Mouse (Mus musculus): ENCODE results near the gene C1qtnf5. TPM values are rescaled to one million over a fixed set of nuclear protein-coding genes. Genes with fewer than 3 reads are reported as not detected.

Gene C1qtnf5
- polyA plus RNA-seq, 1 experiment: 3.6 TPM

DNA sequence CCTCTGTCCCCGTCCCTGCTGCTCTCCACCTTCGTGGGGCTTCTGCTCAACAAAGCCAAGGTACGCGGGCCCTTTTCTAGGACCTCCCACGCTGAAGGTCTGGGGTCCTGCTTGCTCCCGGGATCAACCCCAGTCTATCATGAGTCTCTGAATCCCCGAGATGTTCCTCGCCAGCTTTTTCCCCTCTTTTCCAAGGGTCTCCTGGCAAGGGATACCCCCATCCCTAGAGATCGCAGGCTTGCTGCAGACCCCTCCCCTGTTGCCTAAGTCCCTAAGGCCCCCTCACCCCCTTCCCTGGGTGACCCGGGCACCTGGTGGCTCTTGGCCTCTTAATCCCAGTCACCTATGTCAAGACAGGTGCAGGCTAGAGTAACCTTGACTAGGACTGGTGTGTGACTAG is 21.8 kb upstream of the C1qtnf5 start:
- Histone ChIP-seq H3K4me1 (ENCODE audit: control insufficient read depth, insufficient read depth, insufficient read length, low read length) (peaks cover 16% of the 10 kb centered on the region), H3K4me3 (ENCODE audit: insufficient read depth, low read depth, low read length) (peak overlapping the region; percentile 87), H3K27ac (replicated peaks; ENCODE audit: low read depth, low read length) (peak overlapping the region; percentile 66)

DNA sequence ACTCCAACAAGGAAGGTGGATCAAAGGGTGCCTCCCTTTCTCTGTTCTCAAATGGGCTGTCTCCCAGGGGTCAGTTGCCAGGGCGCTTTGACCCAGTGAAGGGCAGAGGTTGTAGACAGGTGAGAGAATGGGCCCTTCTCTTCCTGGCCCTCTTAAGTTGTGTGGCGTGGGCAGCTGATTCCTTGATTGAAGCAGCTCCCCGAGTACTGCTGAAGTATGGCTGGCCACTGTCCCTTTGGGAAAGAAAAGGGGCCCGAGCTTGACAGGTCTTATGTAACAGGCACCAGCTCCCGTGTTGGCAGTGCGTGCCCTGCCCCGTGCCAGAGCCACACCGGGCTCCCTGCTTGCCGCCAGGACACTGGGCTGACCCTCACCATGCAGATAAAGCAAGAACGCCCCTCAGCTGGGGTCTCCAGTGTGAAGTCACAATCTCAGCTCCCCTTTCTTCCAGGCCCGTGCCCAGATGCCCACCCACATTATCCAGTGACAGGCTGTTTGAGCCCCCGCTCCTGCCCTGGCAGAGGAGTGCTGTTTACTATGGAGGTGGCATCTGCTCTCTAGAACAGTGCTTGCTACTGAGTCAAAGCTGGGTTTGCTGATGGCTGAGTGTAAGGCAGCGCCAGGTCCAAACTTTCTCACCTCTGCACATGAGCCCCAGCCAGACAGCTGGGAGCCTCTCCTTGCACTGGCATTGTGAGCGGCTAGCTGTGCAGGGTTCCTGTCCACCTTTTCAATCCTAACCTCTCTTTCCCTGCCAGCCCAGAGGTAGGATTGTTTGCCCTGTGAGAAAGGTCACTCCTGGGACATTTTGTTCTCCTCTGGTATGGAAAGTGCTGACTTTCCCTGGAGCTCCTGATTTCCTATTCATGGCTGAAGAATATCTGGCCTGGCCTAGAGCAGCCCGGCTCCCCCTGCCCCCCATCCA is 21.0 kb upstream of the C1qtnf5 start:
- peak overlapping the region; percentile 87 for H3K4me3 ChIP-seq (ENCODE audit: insufficient read depth, low read depth, low read length)
- H3K27ac ChIP-seq (replicated peaks; ENCODE audit: low read depth, low read length): peak overlapping the region; percentile 66
- H3K4me1 ChIP-seq (ENCODE audit: control insufficient read depth, insufficient read depth, insufficient read length, low read length): peaks cover 16% of the 10 kb centered on the region

DNA sequence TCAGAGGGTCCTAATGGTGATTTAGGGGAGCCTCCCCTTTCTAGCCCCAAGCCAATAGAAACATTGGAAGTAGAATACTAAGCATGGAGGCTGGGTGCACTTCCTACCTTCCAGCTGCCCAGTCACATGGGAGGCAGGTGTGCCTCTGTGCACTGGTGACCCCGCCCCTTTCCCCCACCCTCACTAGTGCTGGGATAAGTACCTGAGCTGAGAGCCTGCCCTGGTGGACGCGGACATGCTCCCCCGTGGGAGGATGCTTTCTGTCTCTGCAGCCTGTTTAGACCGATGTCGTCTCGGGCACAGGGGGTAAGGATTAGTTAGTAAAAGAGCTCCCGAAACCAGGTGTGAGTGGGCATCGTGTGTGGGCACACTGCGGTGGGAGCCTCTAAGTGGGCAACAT is 20.1 kb upstream of the C1qtnf5 start:
- Histone ChIP-seq H3K4me3 (ENCODE audit: insufficient read depth, low read depth, low read length) (no peak overlapping the region), H3K27ac (replicated peaks; ENCODE audit: low read depth, low read length) (0 out of 2 replicates have a peak overlapping the region, but pooled peaks have one; percentile 1), H3K4me1 (ENCODE audit: control insufficient read depth, insufficient read depth, insufficient read length, low read length) (peaks cover 16% of the 10 kb centered on the region)

DNA sequence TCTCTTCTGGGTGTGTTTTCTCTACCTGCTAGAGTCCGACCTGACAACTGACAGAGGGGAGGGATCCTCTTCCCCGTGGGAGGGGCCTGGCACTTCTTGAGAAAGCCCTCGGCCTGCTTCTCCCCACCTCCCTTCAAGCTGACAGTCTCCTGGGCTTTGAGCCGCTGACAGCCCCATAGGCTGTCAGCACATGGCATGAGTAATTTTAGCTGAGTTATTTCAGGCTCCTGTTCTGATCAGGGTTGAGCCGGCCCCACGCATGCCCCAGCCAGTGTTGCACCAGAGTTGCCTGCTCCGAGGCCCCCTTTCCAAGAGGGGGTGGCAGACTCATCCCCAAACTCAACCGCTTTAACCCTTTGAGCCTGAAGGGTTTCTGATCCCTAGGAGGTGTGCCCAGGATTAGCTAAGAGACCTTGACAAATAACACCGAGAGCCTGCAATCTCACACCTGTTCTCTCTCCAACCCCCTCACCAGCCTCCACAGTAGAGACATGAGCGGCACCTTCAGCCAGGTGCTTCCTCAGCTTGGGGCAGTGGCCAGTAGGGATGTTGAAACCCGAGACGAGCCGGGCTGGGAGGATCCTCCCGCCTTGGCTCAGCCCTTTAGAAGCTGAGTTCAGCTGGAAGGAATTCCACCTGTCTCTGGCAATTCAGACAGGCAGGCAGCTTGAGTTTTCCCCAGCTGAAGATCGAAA is 19.1 kb upstream of the C1qtnf5 start:
- H3K4me3 ChIP-seq (ENCODE audit: insufficient read depth, low read depth, low read length): no peak overlapping the region
- 0 out of 2 replicates have a peak overlapping the region, but pooled peaks have one; percentile 31 for H3K27ac ChIP-seq (replicated peaks; ENCODE audit: low read depth, low read length)

DNA sequence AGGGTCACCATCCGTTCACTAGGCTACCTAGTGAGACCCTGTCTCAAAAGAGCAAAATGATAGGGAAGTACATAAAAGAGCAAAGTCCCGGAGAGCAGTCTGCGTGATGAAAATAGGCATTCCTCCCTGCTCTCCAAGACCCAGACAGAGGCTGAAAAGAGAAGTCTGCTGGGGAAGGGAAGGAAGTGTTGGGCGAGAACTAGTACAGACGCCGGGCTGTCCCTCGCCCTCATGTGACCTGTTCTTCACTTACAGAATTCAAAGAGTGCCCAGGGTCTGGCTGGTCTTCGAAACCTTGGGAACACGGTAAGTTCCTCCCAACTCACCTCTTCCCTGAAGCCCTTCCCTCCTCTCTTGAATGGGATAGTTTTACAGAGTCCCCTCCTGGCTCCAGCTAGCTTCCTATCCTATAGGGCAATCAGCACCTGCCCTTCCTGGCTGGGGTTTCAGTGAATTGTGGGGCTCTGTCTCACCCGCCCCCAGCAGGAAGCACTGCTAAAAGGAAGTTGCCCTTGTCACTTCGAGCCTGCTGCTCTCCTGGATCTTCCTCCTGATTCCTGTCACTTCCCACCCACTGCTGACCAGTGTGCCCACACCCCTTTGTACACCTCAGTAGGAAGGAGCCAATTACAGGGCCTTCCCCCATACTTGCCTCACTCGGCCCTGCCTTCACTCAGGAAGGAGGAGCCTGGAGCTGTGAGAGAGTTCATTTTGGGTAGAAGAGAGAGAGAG is 18.0 kb upstream of the C1qtnf5 start:
- no peak overlapping the region for H3K4me3 ChIP-seq (ENCODE audit: insufficient read depth, low read depth, low read length)
- H3K27ac ChIP-seq (replicated peaks; ENCODE audit: low read depth, low read length): no peak overlapping the region

More for the DNA sequence above, 19.1 kb upstream of the C1qtnf5 start:
- H3K4me1 ChIP-seq (ENCODE audit: control insufficient read depth, insufficient read depth, insufficient read length, low read length): peaks cover 16% of the 10 kb centered on the region

DNA sequence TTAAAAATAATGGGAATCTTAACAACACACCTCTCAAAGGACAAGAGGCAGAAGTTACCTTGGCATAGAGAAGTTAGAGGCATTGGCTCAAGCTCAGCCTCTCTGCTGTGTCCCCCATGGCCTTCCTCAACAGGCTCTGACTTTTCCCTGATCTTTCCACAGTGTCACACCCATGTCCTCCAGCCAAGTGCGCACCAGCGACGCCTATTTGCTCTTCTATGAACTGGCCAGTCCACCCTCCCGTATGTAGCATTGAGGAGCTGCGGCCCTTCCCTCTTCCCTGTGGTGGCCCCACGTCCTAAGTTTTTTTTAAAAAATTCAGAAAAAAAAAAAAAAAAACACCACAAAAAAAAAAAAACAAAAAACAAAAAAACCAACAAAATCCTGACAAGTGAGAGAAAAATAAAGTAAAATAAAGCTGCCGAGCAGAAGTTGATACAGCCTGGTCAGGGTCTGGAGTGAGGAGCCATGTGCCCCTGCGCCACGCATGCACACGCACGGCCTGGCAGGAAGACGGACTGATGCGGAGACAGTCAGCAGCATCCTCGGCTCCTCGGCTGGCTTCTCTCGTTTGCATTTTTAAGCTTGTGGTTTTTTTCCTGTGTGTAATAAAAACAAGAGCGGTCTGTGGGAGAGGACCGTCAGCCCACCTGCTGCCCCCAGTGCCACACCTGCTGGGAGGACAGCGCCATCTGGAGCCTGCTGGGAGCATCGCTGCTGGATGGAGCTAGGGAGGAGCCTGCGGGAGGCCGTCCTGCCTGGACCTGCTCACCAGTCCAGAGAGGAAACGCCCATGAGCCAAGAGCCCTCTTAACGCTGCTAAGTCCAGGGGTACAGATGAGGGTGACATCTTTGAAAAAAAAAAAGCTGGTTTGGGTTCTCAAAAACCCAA is 13.2 kb upstream of the C1qtnf5 start:
- H3K27ac ChIP-seq (replicated peaks; ENCODE audit: low read depth, low read length): no peak overlapping the region
- H3K4me1 ChIP-seq (ENCODE audit: control insufficient read depth, insufficient read depth, insufficient read length, low read length): peaks cover 8% of the 10 kb centered on the region; the same call in 1 of the 2 replicates
- no peak overlapping the region for H3K4me3 ChIP-seq (ENCODE audit: insufficient read depth, low read depth, low read length)

More for the DNA sequence above, 18.0 kb upstream of the C1qtnf5 start:
- peaks cover 16% of the 10 kb centered on the region for H3K4me1 ChIP-seq (ENCODE audit: control insufficient read depth, insufficient read depth, insufficient read length, low read length)

DNA sequence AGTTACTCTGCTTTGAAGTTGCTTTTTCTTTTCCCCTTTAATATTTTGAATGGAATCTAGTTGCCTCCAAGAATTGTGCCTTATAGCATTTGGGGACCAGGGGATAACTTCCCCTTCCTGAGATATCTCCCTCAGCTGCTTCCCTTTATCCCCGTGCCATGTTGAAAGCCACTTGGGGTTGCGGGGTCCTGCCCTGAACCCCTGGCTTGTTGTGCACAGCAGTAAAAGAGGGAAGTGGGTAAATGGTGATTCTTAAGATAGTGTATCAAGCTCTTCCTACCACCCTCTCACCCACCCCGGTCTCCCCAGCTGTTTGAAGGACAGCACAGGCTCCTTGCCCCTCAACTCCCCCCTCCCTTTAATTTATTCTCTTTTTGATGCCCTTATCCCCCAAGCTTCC is 12.3 kb upstream of the C1qtnf5 start:
- Histone ChIP-seq H3K4me1 (ENCODE audit: control insufficient read depth, insufficient read depth, insufficient read length, low read length) (0 out of 2 replicates have a peak, but pooled peaks cover 3% of the 10 kb centered on the region), H3K4me3 (ENCODE audit: insufficient read depth, low read depth, low read length) (no peak overlapping the region), H3K27ac (replicated peaks; ENCODE audit: low read depth, low read length) (no peak overlapping the region)

DNA sequence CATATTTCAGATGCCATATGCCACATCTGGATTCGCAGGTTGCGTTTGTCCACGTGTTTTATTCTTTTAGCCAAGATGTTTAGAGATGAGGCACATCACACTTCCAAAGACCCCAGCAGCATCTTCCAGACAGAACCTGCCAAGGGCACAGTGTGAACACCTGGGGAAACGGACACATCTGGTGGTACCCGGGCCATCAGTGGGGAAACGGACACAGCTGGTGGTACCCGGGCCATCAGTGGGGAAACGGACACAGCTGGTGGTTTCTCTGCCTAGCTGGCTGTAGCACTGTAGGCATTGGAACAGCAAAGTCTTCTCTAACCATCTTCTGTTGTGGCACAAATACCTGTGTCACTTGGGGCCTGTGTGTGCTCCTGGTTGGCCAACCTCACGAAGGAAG is 11.3 kb upstream of the C1qtnf5 start:
- Histone ChIP-seq H3K27ac (replicated peaks; ENCODE audit: low read depth, low read length) (no peak overlapping the region), H3K4me1 (ENCODE audit: control insufficient read depth, insufficient read depth, insufficient read length, low read length) (no peaks in the 10 kb centered on the region)

DNA sequence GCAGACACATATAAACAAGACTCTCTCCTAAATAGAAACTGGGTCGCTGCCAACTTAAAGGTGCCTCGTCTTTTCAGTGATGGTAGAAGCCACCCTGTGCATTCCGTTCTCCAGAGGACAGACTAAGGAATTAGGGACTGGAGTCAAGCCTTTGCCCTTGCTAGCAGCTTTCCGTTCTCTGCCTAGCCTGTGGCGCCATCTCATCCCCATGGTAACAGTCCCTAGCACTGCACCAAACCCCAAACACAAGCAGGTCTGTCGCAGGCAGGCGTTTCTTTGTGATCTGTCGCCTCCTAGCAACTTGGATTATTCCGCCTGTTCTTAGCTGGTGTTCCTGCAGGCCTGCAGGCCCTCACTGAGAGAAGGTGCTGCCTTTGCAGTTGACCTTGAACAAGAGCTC is 10.5 kb upstream of the C1qtnf5 start:
- H3K27ac ChIP-seq (replicated peaks; ENCODE audit: low read depth, low read length): no peak overlapping the region
- H3K4me1 ChIP-seq (ENCODE audit: control insufficient read depth, insufficient read depth, insufficient read length, low read length): no peaks in the 10 kb centered on the region
- no peak overlapping the region for H3K4me3 ChIP-seq (ENCODE audit: insufficient read depth, low read depth, low read length)

More for the DNA sequence above, 11.3 kb upstream of the C1qtnf5 start:
- H3K4me3 ChIP-seq (ENCODE audit: insufficient read depth, low read depth, low read length): no peak overlapping the region

DNA sequence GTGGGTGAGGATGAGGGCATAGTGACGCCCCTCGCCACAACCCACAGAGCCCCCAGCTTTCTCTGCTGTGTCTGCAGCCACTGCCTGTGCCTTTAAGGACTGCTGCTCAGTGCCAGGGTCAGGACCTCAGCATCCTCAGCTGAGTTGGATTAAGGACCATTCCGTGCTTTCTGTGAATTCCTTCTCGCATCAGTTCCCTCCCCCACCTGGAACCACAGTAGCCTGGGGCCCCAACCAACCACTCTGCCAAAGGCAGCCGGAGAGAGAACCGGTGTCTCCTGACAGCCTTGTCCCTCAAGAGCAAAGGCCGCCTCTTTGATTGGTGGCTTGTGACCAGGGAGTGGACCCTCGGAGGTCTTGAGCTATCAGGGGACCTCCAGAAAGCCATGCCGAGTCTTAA is 5.6 kb upstream of the C1qtnf5 start, which contains the start of gene Mfrp:
TSS of gene Mfrp (plus strand) at position 240 of the 400 bp plus-strand sequence.
- Histone ChIP-seq H3K4me3 (ENCODE audit: insufficient read depth, low read depth, low read length) (no peak within 1 kb of the TSS), H3K4me1 (ENCODE audit: control insufficient read depth, insufficient read depth, insufficient read length, low read length) (no peaks in the 10 kb centered on the region; the same call in 1 of the 2 replicates)

DNA sequence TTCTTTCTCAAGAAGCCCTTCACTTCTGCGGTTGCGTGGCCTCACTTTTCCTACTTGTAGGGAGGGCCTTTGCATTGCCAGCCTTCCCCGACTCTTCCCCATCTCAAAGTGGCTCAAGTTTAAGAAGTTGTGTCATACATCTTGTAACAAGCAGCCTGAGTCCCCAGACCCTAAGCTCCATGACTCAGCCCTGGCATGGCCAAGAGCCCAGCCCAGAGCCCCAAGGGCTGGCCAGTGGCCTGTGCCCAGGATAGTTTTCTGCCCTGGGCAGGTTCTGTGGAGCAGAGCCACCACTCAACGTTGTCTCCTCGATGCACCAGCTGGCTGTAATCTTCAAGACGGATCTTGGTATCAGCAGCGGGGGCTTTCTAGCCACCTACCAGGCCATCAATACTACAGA is 2.2 kb upstream of the C1qtnf5 start:
- no peak overlapping the region for H3K27ac ChIP-seq (replicated peaks; ENCODE audit: low read depth, low read length)
- H3K4me3 ChIP-seq (ENCODE audit: insufficient read depth, low read depth, low read length): no peak overlapping the region
- H3K4me1 ChIP-seq (ENCODE audit: control insufficient read depth, insufficient read depth, insufficient read length, low read length): peaks cover 6% of the 10 kb centered on the region; the same call in 1 of the 2 replicates

More for the DNA sequence above, 5.6 kb upstream of the C1qtnf5 start, which contains the start of gene Mfrp:
- no peak within 1 kb of the TSS for H3K27ac ChIP-seq (replicated peaks; ENCODE audit: low read depth, low read length)

DNA sequence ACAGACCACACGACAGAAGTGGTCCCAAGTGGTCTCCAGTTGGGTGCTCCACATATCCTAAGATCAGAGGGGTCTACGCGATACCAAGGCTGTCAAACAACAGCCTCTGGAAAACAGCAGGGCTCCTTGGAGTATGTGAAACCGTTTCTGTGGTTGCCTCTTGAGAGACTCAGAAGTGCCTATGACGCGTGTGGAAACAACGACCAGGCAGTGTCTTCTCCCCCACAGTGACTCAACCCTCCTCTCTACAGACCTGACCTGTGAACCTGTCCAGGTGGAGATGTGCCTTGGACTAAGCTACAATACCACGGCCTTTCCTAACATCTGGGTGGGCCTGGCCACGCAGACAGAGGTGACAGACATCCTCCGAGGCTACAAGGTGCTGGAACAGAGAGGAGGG is 1.3 kb upstream of the C1qtnf5 start:
- Histone ChIP-seq H3K4me3 (ENCODE audit: insufficient read depth, low read depth, low read length) (no peak overlapping the region), H3K27ac (replicated peaks; ENCODE audit: low read depth, low read length) (no peak overlapping the region), H3K4me1 (ENCODE audit: control insufficient read depth, insufficient read depth, insufficient read length, low read length) (peaks cover 6% of the 10 kb centered on the region; the same call in 1 of the 2 replicates)

DNA sequence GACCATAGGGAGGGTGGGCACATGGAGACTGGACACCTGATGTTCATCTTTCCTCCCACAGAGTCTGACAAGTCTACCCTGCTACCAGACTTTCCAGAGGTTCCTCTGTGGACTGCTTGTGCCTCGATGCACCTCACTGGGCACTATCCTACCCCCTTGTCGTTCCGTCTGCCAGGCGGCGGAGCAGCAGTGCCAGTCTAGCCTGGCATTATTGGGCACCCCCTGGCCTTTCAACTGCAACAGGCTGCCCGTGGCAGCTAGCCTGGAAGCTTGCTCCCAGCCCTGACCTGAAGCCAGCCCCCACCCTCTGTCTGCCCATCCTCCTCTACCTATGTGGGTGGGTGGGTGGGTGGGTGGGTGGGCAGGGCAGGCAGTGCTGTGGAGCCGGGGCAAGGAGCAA is 863 bp upstream of the C1qtnf5 start:
- H3K4me1 ChIP-seq (ENCODE audit: control insufficient read depth, insufficient read depth, insufficient read length, low read length): peaks cover 6% of the 10 kb centered on the region; the same call in 1 of the 2 replicates
- no peak overlapping the region for H3K4me3 ChIP-seq (ENCODE audit: insufficient read depth, low read depth, low read length)
- H3K27ac ChIP-seq (replicated peaks; ENCODE audit: low read depth, low read length): no peak overlapping the region

DNA sequence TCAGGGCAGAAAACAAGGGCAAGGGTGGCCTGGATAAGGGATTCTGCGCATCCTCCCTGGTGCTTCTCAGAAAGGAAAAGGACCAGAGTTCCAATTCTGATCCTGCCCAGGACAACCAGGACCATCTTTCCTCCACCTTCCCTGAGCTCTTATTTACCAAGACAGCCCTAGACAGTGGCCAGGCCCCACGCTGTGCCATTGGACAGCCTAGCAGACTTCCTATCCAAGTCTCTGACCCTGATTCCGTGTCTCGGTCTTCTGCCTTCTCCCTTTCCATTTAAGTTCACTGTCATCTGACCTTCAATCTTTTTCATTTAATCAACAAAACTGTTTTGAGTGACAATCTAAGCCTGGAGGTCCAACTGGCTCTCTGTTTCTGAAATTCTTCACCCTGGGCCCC is 449 bp upstream of the C1qtnf5 start:
- peak overlapping the region; percentile 38; the same call in 1 of the 2 replicates for H3K27ac ChIP-seq (replicated peaks; ENCODE audit: low read depth, low read length)
- no peak overlapping the region for H3K4me3 ChIP-seq (ENCODE audit: insufficient read depth, low read depth, low read length)
- H3K4me1 ChIP-seq (ENCODE audit: control insufficient read depth, insufficient read depth, insufficient read length, low read length): peaks cover 6% of the 10 kb centered on the region; the same call in 1 of the 2 replicates
